Mouse (Mus musculus) liver, embryonic 16.5 days (tissue): ENCODE results near the gene Cib1. TPM values are rescaled to one million over a fixed set of nuclear protein-coding genes. Genes with fewer than 3 reads are reported as not detected.

Experiments
- ATAC-seq: fragments of 200-750 bp; cut with Nextera tagmentation; 2 replicates; pipeline ENCODE4 v1.8.0; 2017; ENCODE audit warnings: low read depth, mild to moderate bottlenecking, moderate number of reproducible peaks, moderate library complexity
- H3K27ac ChIP-seq: fragments of 300-500 bp; sonication (generic); 2 replicates; pipeline ENCODE4 v1.5.1; 2014; ENCODE audit warnings: mild to moderate bottlenecking, low read length
- H3K27me3 ChIP-seq: fragments of 300-500 bp; sonication (generic); 2 replicates; pipeline ENCODE4 v1.6.1; 2014; ENCODE audit warnings: low read depth, low read length, mixed read lengths; ENCODE audit not compliant: control insufficient read depth, insufficient read depth
- H3K36me3 ChIP-seq: fragments of 300-500 bp; sonication (generic); 2 replicates; pipeline ENCODE4 v1.6.1; 2014; ENCODE audit warnings: mild to moderate bottlenecking; ENCODE audit not compliant: control insufficient read depth, insufficient read depth
- H3K4me1 ChIP-seq: fragments of 300-500 bp; sonication (generic); 2 replicates; pipeline ENCODE4 v1.6.1; 2014; ENCODE audit warnings: low read depth, low read length, mixed read lengths; ENCODE audit not compliant: control insufficient read depth
- H3K4me2 ChIP-seq: fragments of 300-500 bp; sonication (generic); 2 replicates; pipeline ENCODE4 v1.6.1; 2014; ENCODE audit warnings: low read depth, low read length, mixed read lengths
- H3K4me3 ChIP-seq: fragments of 300-500 bp; sonication (generic); 2 replicates; pipeline ENCODE4 v1.5.1; 2014; ENCODE audit warnings: low read depth, mild to moderate bottlenecking, low read length
- H3K9ac ChIP-seq: fragments of 300-500 bp; sonication (generic); 2 replicates; pipeline ENCODE4 v1.6.1; 2014; ENCODE audit warnings: low read depth, low read length
- H3K9me3 ChIP-seq: fragments of 300-500 bp; sonication (generic); replicated peaks from 2 replicates; pipeline ENCODE4 v1.6.1; 2016; ENCODE audit warnings: low read length; ENCODE audit not compliant: control insufficient read depth
- WGBS: fragments of 180-500 bp; shearing (Covaris S2); extraction: QIAGEN DNeasy Blood & Tissue Kit; methylation state at CpG from one replicate; pipeline ENCODE4 v1.1.7; 2014; ENCODE audit not compliant: insufficient replicate concordance; 5-methylcytosine and 5-hydroxymethylcytosine counted together
- polyA plus RNA-seq: library from polyadenylated mRNA; unstranded; fragments of >200 nt; fragmentation: Nextera tagmentation; extraction: Ambion mirVana; gene quantifications from 2 replicates; pipeline ENCODE4 v1.2.1, GENCODE M21; 2015

Cib1 gene
- polyA plus RNA-seq, 1 experiment from 2014 or later, result 77.0 TPM

DNA sequence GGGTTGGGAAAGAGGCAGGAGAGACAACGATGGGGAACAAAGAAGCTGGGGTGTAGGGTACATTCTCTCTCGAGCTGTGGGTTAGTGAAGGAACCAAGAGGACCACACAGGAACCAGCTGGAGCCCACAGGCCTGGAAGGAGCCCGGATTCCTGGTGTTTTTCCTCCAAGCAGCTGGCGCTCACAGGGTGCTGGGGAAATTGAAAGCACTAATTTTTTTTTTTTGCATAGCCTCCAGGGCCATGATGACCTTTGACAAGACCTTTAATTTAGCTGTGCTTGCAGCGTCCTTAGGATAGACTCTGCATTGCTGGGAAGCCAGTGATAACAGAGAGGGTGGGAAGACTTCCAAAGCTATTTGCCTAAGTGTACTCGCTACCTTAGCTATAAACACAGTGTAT lies 47.6 kb downstream of the Cib1 start:
- peak overlapping the region; percentile 92 for H3K27ac ChIP-seq
- H3K4me1 ChIP-seq, result peaks cover 51% of the 10 kb centered on the region
- no peaks in the 10 kb centered on the region for H3K36me3 ChIP-seq
- ATAC-seq, result no peak
- H3K4me2 ChIP-seq, result no peak overlapping the region
- no peaks in the 10 kb centered on the region for H3K27me3 ChIP-seq
- no peaks in the 10 kb centered on the region for H3K9me3 ChIP-seq
- H3K9ac ChIP-seq, result no peak overlapping the region
- 41% methylated on average over 6 of the region's 6 CpGs for WGBS
- no peak overlapping the region for H3K4me3 ChIP-seq

DNA sequence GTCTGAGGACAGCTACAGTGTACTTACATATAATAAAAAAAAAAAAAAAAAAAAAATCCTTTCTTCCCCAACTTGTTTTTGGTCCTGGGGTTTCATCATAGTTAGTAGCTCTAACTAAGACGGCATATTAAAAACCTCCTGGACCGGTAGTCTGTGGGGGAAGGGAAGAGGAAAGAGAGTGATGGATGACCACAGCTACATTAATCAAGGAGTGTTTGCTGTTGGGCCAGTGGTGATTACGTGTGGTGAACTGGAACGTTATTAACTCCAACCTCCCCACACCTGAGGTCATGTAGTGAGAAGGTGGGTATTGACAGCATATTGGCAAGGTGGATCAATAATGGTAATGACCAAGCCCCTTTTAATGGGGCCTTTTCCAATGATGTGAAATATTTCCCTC lies 48.1 kb downstream of the Cib1 start:
- H3K36me3 ChIP-seq, result no peaks in the 10 kb centered on the region
- no peak overlapping the region for H3K4me2 ChIP-seq
- WGBS, result 58% methylated on average over 4 of the region's 4 CpGs
- no peaks in the 10 kb centered on the region for H3K9me3 ChIP-seq
- no peaks in the 10 kb centered on the region for H3K27me3 ChIP-seq
- ATAC-seq, result no peak
- H3K9ac ChIP-seq, result no peak overlapping the region
- H3K4me3 ChIP-seq, result no peak overlapping the region
- H3K4me1 ChIP-seq, result peaks cover 51% of the 10 kb centered on the region
- 0 out of 2 replicates have a peak overlapping the region, but pooled peaks have one; percentile 0 for H3K27ac ChIP-seq

DNA sequence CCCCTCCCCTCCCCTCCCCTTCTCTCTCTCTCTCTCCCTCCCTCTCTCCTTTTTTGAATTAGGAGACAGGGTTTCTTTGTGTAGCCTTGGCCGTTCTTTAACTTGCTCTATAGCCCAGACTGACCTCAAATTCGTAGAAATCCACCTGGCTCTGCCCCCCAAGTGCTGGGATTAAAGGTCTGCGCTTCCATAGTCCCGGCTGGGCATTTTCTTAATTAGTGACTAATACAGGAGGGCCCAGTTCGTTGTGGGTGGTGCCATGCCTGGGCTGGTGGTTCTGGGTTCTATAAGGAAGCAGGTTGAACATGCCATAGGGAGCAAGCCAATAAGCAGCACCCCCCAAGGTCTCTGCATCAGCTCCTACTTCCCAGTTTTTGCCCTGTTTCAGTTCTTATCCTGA lies 48.6 kb downstream of the Cib1 start:
- H3K9ac ChIP-seq, result no peak overlapping the region
- peaks cover 51% of the 10 kb centered on the region for H3K4me1 ChIP-seq
- no peak for ATAC-seq
- H3K27ac ChIP-seq, result no peak overlapping the region
- H3K4me3 ChIP-seq, result no peak overlapping the region
- no peaks in the 10 kb centered on the region for H3K36me3 ChIP-seq
- H3K4me2 ChIP-seq, result no peak overlapping the region
- 64% methylated on average over 5 of the region's 5 CpGs for WGBS
- no peaks in the 10 kb centered on the region for H3K9me3 ChIP-seq
- H3K27me3 ChIP-seq, result no peaks in the 10 kb centered on the region

DNA sequence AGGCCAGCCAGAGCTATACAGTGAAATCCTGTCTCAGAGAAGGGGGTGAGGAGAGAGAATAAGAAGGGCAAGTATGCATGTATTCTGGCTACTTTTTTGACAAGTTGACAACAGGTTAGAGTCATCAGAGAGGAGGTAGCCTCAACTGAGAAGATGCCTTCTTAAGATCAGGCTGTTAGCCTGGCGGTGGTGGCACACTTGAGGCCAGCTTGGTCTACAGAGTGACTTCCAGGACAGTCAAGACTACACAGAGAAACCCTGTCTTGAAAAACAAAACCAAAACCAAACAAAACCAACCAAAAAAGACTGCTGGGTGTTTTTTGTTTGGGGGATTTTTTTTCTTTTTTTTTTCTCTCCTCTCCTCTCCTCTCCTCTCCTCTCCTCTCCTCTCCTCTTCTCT lies 49.1 kb downstream of the Cib1 start:
- no peaks in the 10 kb centered on the region for H3K9me3 ChIP-seq
- peaks cover 51% of the 10 kb centered on the region for H3K4me1 ChIP-seq
- ATAC-seq, result no peak
- H3K27me3 ChIP-seq, result no peaks in the 10 kb centered on the region
- H3K36me3 ChIP-seq, result no peaks in the 10 kb centered on the region
- H3K9ac ChIP-seq, result no peak overlapping the region
- H3K27ac ChIP-seq, result peak overlapping the region; percentile 20; the same call in 1 of the 2 replicates
- no peak overlapping the region for H3K4me3 ChIP-seq
- 94% methylated on average over 1 of the region's 1 CpGs for WGBS
- H3K4me2 ChIP-seq, result no peak overlapping the region

DNA sequence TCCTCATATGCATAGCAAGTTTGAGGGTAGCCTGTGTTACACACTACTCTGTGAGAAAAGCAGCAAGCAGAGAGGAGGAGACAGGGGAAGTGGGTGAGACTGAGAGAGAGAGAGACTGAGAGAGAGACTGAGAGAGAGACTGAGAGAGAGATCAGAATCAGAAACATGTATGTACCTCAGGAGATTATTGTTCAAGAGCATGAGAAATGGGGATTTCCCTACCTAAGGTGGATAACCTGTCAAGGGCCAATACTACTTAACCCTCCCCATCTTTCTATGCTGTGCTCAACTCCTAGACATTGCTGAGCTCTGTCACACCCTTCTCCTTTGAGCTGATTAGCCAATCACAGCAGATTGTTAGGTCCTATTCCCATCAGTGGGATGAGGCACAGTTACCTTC lies 50.5 kb downstream of the Cib1 start:
- no peak overlapping the region for H3K4me3 ChIP-seq
- no peaks in the 10 kb centered on the region for H3K36me3 ChIP-seq
- H3K27me3 ChIP-seq, result no peaks in the 10 kb centered on the region
- no peak overlapping the region for H3K9ac ChIP-seq
- H3K9me3 ChIP-seq, result no peaks in the 10 kb centered on the region
- H3K27ac ChIP-seq, result no peak overlapping the region
- peaks cover 39% of the 10 kb centered on the region for H3K4me1 ChIP-seq
- ATAC-seq, result no peak
- no peak overlapping the region for H3K4me2 ChIP-seq

DNA sequence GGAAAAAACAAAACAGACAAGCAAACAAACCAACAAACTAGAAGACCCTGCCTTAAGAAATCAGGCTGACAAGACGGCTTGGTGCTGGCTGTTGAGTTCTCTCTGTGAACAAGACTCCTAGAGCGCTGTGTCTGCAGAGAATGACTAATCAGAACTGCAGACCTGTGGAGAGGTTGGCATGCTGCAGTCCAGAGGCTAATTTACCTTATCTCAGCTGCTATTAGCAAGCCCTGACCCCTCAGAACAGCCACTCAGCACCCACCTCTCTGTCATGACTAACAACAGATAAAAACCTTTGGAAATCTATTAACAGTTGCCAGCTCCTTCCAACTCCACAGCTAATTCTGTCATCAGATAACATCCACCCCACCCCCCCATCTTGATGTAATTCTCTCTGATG lies 51.5 kb downstream of the Cib1 start:
- H3K27me3 ChIP-seq, result no peaks in the 10 kb centered on the region
- no peaks in the 10 kb centered on the region for H3K9me3 ChIP-seq
- H3K9ac ChIP-seq, result no peak overlapping the region
- H3K27ac ChIP-seq, result no peak overlapping the region
- H3K4me2 ChIP-seq, result no peak overlapping the region
- no peaks in the 10 kb centered on the region for H3K36me3 ChIP-seq
- H3K4me1 ChIP-seq, result peaks cover 28% of the 10 kb centered on the region
- WGBS, result 24% methylated on average over 2 of the region's 2 CpGs
- peak; percentile 39 for ATAC-seq
- H3K4me3 ChIP-seq, result no peak overlapping the region

DNA sequence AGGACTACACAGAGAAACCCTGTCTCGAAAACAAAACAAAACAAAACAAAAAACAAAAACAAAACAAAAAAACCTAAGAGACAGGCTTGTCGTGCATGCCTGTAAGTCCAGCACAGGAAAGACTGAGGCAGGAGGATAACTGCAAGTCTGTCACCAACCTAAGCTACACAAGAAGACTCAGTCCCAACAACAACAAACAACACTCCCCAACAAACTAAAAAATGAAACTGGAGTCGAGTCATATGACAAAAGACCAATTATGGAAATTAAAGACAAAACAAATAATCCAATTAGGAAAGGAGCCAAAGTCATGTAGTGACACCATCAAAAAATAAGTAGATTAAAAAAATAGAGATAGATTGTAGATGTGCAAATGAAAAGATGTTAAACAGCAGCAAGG lies 52.4 kb downstream of the Cib1 start:
- no peak for ATAC-seq
- Histone ChIP-seq H3K36me3 (no peaks in the 10 kb centered on the region), H3K9me3 (no peaks in the 10 kb centered on the region), H3K27me3 (no peaks in the 10 kb centered on the region), H3K9ac (no peak overlapping the region), H3K4me2 (no peak overlapping the region), H3K27ac (no peak overlapping the region), H3K4me3 (no peak overlapping the region), H3K4me1 (peaks cover 19% of the 10 kb centered on the region)
- WGBS, result 71% methylated on average over 3 of the region's 3 CpGs

DNA sequence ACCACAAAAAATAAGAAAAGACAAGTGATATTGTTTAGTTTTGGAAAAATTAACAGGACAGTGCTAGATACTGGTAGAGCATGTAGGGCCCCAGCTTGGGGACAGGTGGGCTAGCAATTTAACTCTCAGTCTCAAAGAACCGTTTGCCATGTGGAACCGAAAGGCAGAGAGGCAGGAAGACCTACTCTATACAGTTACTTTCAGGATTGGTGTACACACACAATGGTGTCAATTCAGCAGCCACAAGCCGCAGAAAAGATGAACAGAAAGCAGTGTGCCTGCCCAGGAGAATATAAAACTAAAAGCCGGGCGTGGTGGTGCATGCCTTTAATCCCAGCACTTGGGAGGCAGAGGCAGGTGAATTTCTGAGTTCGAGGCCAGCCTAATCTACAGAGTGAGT lies 52.8 kb downstream of the Cib1 start:
- WGBS, result 82% methylated on average over 6 of the region's 6 CpGs

DNA sequence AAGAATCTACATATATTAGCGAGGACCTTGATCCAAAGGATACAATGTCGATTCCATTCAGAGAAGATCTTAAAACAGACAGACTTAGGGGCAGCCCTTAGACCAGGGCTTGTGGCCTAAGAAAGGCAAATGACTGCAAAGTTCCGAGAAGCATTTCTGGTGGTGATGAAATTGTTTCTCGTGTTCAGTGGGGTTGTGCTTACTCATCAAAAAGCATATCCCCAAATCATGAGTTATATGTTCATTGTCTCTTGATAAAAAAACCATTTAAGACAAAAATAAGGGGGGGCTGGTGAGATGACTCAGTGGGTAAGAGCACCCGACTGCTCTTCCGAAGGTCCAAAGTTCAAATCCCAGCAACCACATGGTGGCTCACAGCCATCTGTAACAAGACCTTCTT lies 53.3 kb downstream of the Cib1 start:
- Histone ChIP-seq H3K27me3 (no peaks in the 10 kb centered on the region), H3K4me1 (peaks cover 12% of the 10 kb centered on the region), H3K36me3 (no peaks in the 10 kb centered on the region), H3K9me3 (no peaks in the 10 kb centered on the region), H3K9ac (no peak overlapping the region), H3K4me3 (no peak overlapping the region), H3K27ac (no peak overlapping the region), H3K4me2 (no peak overlapping the region)
- no peak for ATAC-seq
- 80% methylated on average over 6 of the region's 6 CpGs for WGBS

More for the DNA sequence above, 52.8 kb downstream of the Cib1 start:
- H3K4me3 ChIP-seq, result no peak overlapping the region
- H3K4me2 ChIP-seq, result no peak overlapping the region
- no peaks in the 10 kb centered on the region for H3K9me3 ChIP-seq
- H3K27me3 ChIP-seq, result no peaks in the 10 kb centered on the region
- H3K4me1 ChIP-seq, result peaks cover 15% of the 10 kb centered on the region
- H3K36me3 ChIP-seq, result no peaks in the 10 kb centered on the region
- no peak overlapping the region for H3K9ac ChIP-seq
- no peak for ATAC-seq
- no peak overlapping the region for H3K27ac ChIP-seq
